Mouse (Mus musculus) hindbrain, embryonic 10.5 days (tissue): ENCODE results near the gene Cntrl. TPM values are rescaled to one million over a fixed set of nuclear protein-coding genes. Genes with fewer than 3 reads are reported as not detected.

ENCODE experiments used
- DNase-seq: peaks from one replicate; pipeline ENCODE4 v3.0.0-alpha.2; 2017; ENCODE audit warnings: low spot score
- H3K27ac ChIP-seq: fragments of 300-500 bp; sonication (generic); 2 replicates; pipeline ENCODE4 v1.5.1; 2016; ENCODE audit warnings: mild to moderate bottlenecking, moderate library complexity
- H3K27me3 ChIP-seq: fragments of 300-500 bp; sonication (generic); 2 replicates; pipeline ENCODE4 v1.6.1; 2016; ENCODE audit warnings: mild to moderate bottlenecking; ENCODE audit not compliant: poor library complexity, insufficient read depth, severe bottlenecking
- H3K36me3 ChIP-seq: fragments of 300-500 bp; sonication (generic); 2 replicates; pipeline ENCODE4 v1.6.1; 2016; ENCODE audit warnings: mild to moderate bottlenecking, moderate library complexity
- H3K4me1 ChIP-seq: fragments of 300-500 bp; sonication (generic); replicated peaks from 2 replicates; pipeline ENCODE4 v1.6.1; 2016; ENCODE audit warnings: mild to moderate bottlenecking
- H3K4me3 ChIP-seq: fragments of 300-500 bp; sonication (generic); 2 replicates; pipeline ENCODE4 v1.5.1; 2016; ENCODE audit warnings: mild to moderate bottlenecking, moderate library complexity
- H3K9me3 ChIP-seq: fragments of 300-500 bp; sonication (generic); 2 replicates; pipeline ENCODE4 v1.6.1; 2016; ENCODE audit warnings: mild to moderate bottlenecking, moderate library complexity
- WGBS: fragments of 180-500 bp; shearing (Covaris S2); methylation state at CpG from one replicate; pipeline ENCODE4 v1.1.7; 2016; 5-methylcytosine and 5-hydroxymethylcytosine counted together
- polyA plus RNA-seq: library from polyadenylated mRNA; unstranded; fragments of >200 nt; fragmentation: Nextera tagmentation; extraction: Ambion mirVana; gene quantifications from 2 replicates; pipeline ENCODE4 v1.2.1, GENCODE M21; 2016

Gene Cntrl
- polyA plus RNA-seq, 1 experiment from 2014 or later, result 21.1 TPM

- H3K4me1 ChIP-seq, result peaks cover 22% of the 10 kb centered on the region
- H3K4me3 ChIP-seq, result no peak overlapping the region
- no peak for DNase-seq
- peaks cover 28% of the 10 kb centered on the region for H3K36me3 ChIP-seq
- H3K9me3 ChIP-seq, result no peaks in the 10 kb centered on the region
- no peaks in the 10 kb centered on the region for H3K27me3 ChIP-seq
- no peak overlapping the region for H3K27ac ChIP-seq
- WGBS, result 87% methylated on average over 6 of the region's 6 CpGs
Observed at GRCm38 (mm10) chr2:35195626-35196544, 86.6 kb downstream of the Cntrl start.

- peaks cover 26% of the 10 kb centered on the region for H3K4me1 ChIP-seq
- no peak for DNase-seq
- peaks cover 18% of the 10 kb centered on the region for H3K36me3 ChIP-seq
- WGBS, result 37% methylated on average over 5 of the region's 5 CpGs
- no peaks in the 10 kb centered on the region for H3K27me3 ChIP-seq
- peak overlapping the region; percentile 99 for H3K27ac ChIP-seq
- H3K4me3 ChIP-seq, result peak overlapping the region; percentile 100
- no peaks in the 10 kb centered on the region for H3K9me3 ChIP-seq
Observed at GRCm38 (mm10) chr2:35199541-35199940, 90.2 kb downstream of the Cntrl start.

GRCm38 (mm10) chr2:35199971-35200897 lies 90.9 kb downstream of the Cntrl start:
- 1% methylated on average over 90 of the region's 90 CpGs for WGBS
- peaks cover 26% of the 10 kb centered on the region for H3K4me1 ChIP-seq
- peaks cover 14% of the 10 kb centered on the region for H3K36me3 ChIP-seq
- H3K27me3 ChIP-seq, result no peaks in the 10 kb centered on the region
- H3K9me3 ChIP-seq, result no peaks in the 10 kb centered on the region
- peak overlapping the region; percentile 100 for H3K4me3 ChIP-seq
- DNase-seq, result no peak
- H3K27ac ChIP-seq, result peak overlapping the region; percentile 99

- under 1% methylated on average over 47 of the region's 47 CpGs for WGBS
- DNase-seq, result peak; percentile 100
Observed at GRCm38 (mm10) chr2:35200898-35201668, 91.8 kb downstream of the Cntrl start, which contains the start of gene Rab14. TSS of gene Rab14 (minus strand) at chr2:35201120.

GRCm38 (mm10) chr2:35203729-35204128 lies 94.4 kb downstream of the Cntrl start:
- H3K36me3 ChIP-seq, result no peaks in the 10 kb centered on the region
- DNase-seq, result no peak
- no peak overlapping the region for H3K27ac ChIP-seq
- peaks cover 15% of the 10 kb centered on the region for H3K4me1 ChIP-seq
- H3K9me3 ChIP-seq, result no peaks in the 10 kb centered on the region
- no peak overlapping the region for H3K4me3 ChIP-seq
- 0 out of 2 replicates have a peak, but pooled peaks cover 4% of the 10 kb centered on the region for H3K27me3 ChIP-seq

More at GRCm38 (mm10) chr2:35200898-35201668, 91.8 kb downstream of the Cntrl start, which contains the start of gene Rab14:
- peak within 1 kb of the TSS; percentile 99 for H3K27ac ChIP-seq
- peak within 1 kb of the TSS; percentile 100 for H3K4me3 ChIP-seq
- H3K27me3 ChIP-seq, result no peaks in the 10 kb centered on the region
- peaks cover 25% of the 10 kb centered on the region for H3K4me1 ChIP-seq
- H3K9me3 ChIP-seq, result no peaks in the 10 kb centered on the region
- H3K36me3 ChIP-seq, result peaks cover 14% of the 10 kb centered on the region

- WGBS, result 83% methylated on average over 3 of the region's 3 CpGs
- no peak for DNase-seq
- H3K4me1 ChIP-seq, result no peaks in the 10 kb centered on the region
- no peak overlapping the region for H3K4me3 ChIP-seq
- H3K27me3 ChIP-seq, result 0 out of 2 replicates have a peak, but pooled peaks cover 4% of the 10 kb centered on the region
- H3K36me3 ChIP-seq, result no peaks in the 10 kb centered on the region
- H3K9me3 ChIP-seq, result no peaks in the 10 kb centered on the region
- no peak overlapping the region for H3K27ac ChIP-seq
Observed at GRCm38 (mm10) chr2:35206761-35207160, 97.5 kb downstream of the Cntrl start.

- no peaks in the 10 kb centered on the region for H3K36me3 ChIP-seq
- H3K4me1 ChIP-seq, result no peaks in the 10 kb centered on the region
- 83% methylated on average over 3 of the region's 3 CpGs for WGBS
- DNase-seq, result no peak
- H3K27me3 ChIP-seq, result 0 out of 2 replicates have a peak, but pooled peaks cover 4% of the 10 kb centered on the region
- no peak overlapping the region for H3K4me3 ChIP-seq
- H3K27ac ChIP-seq, result no peak overlapping the region
- no peaks in the 10 kb centered on the region for H3K9me3 ChIP-seq
Observed at GRCm38 (mm10) chr2:35208054-35208453, 98.8 kb downstream of the Cntrl start.

GRCm38 (mm10) chr2:35208931-35209665 lies 99.8 kb downstream of the Cntrl start:
- WGBS, result 69% methylated on average over 8 of the region's 8 CpGs
- Histone ChIP-seq H3K36me3 (no peaks in the 10 kb centered on the region), H3K27ac (no peak overlapping the region), H3K9me3 (no peaks in the 10 kb centered on the region), H3K4me3 (no peak overlapping the region), H3K27me3 (0 out of 2 replicates have a peak, but pooled peaks cover 4% of the 10 kb centered on the region), H3K4me1 (no peaks in the 10 kb centered on the region)
- no peak for DNase-seq

GRCm38 (mm10) chr2:35211681-35212080 lies 102.4 kb downstream of the Cntrl start:
- Histone ChIP-seq H3K27ac (no peak overlapping the region), H3K9me3 (no peaks in the 10 kb centered on the region), H3K27me3 (0 out of 2 replicates have a peak, but pooled peaks cover 4% of the 10 kb centered on the region), H3K4me3 (no peak overlapping the region), H3K36me3 (no peaks in the 10 kb centered on the region), H3K4me1 (peaks cover 18% of the 10 kb centered on the region)
- 86% methylated on average over 3 of the region's 3 CpGs for WGBS
- DNase-seq, result no peak

GRCm38 (mm10) chr2:35213345-35213910 lies 104.1 kb downstream of the Cntrl start:
- 84% methylated on average over 12 of the region's 12 CpGs for WGBS
- DNase-seq, result no peak
- Histone ChIP-seq H3K9me3 (no peaks in the 10 kb centered on the region), H3K27ac (no peak overlapping the region), H3K27me3 (no peaks in the 10 kb centered on the region), H3K4me1 (peaks cover 18% of the 10 kb centered on the region), H3K36me3 (no peaks in the 10 kb centered on the region), H3K4me3 (no peak overlapping the region)

- 4% methylated on average over 12 of the region's 12 CpGs for WGBS
- peak overlapping the region; percentile 88 for H3K27ac ChIP-seq
- H3K36me3 ChIP-seq, result no peaks in the 10 kb centered on the region
- H3K4me3 ChIP-seq, result peak overlapping the region; percentile 25
- H3K27me3 ChIP-seq, result no peaks in the 10 kb centered on the region
- H3K4me1 ChIP-seq, result peaks cover 18% of the 10 kb centered on the region
- no peaks in the 10 kb centered on the region for H3K9me3 ChIP-seq
- peak; percentile 94 for DNase-seq
Observed at GRCm38 (mm10) chr2:35214881-35215358, 105.6 kb downstream of the Cntrl start.
